Mouse (Mus musculus): Measurements from ENCODE around the gene Top3a. TPM values are rescaled to one million over a fixed set of nuclear protein-coding genes. Genes with fewer than 3 reads are reported as not detected.

Gene Top3a
- polyA plus RNA-seq, 1 experiment, result 6.9 TPM

GRCm38 (mm10) chr11:60775578-60775977 lies 1.6 kb downstream of the Top3a start:
- no peak for DNase-seq (ENCODE audit: low read depth)

GRCm38 (mm10) chr11:60774841-60775240 lies 2.3 kb downstream of the Top3a start:
- no peak for DNase-seq (ENCODE audit: low read depth)

DNA sequence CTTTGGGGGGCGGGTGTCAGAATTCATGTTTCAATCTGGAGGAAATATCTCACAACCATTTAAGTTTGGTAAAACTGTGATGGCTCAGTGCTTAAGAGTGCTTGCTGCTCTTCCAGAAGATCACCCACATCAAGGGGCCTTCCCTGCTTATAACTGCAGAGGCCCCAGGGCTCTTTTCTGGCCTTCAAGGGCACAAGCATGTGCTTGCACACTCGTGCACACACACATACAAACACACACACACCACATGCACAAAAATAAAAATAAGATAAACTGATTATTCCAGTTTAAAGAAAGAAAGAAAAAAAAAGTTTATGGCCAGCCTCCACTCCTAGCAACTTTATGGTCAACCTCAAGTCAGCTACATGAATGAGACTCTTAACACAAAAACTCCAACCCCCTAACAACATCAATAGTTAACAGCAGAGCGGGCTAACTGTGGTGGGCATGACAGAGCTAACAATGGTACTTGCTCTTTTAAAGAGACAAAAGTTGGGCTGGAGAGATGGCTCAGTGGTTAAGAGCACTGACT lies 2.9 kb downstream of the Top3a start:
- no peak for DNase-seq (ENCODE audit: low read depth)

GRCm38 (mm10) chr11:60772161-60772560 lies 5.0 kb downstream of the Top3a start:
- DNase-seq (ENCODE audit: low read depth), result no peak

- DNase-seq (ENCODE audit: low read depth), result no peak
Measured at GRCm38 (mm10) chr11:60770776-60771175, 6.4 kb downstream of the Top3a start.

GRCm38 (mm10) chr11:60769322-60769721 lies 7.8 kb downstream of the Top3a start:
- no peak for DNase-seq (ENCODE audit: low read depth)

- DNase-seq (ENCODE audit: low read depth), result no peak
Measured at GRCm38 (mm10) chr11:60766969-60767368, 10.2 kb downstream of the Top3a start.

DNA sequence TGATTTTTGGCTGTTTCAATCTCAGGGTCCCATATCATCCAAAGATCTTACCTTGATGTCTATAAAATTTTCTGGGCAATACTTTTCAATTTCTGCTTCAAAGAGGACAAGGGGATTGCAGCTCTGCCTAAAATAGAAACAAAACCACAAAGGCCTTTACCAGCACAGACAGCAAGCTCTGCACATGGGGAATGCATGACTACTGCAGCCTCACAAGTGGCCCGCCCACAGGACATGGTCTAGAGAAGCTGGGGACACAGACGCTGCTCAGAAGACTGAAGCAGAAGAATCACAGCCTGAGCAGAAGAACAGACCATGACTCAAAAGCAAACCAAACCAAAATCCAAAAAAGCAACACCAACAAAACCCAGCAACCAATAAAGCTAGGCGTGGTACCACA lies 15.5 kb downstream of the Top3a start:
- no peak for DNase-seq (ENCODE audit: low read depth)

DNA sequence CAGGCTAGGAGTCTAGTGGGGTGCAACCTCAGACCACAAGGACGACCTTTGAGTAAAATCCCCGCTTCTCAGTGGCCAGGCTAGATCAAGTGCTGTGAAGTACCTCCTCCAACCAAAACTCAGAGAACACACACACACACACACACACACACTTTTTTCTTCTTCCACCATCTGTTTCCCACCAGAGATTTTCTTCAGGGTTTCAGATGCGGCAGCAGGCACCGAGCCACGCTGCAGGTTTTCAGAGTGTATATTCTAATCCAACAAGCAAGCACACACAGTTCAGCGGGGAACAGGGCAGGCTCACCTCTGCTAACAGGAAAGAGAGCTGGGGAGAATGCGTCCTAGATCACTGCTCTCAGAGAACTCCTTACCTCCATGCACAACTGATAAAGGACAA lies 21.6 kb downstream of the Top3a start:
- DNase-seq (ENCODE audit: low read depth), result no peak

DNA sequence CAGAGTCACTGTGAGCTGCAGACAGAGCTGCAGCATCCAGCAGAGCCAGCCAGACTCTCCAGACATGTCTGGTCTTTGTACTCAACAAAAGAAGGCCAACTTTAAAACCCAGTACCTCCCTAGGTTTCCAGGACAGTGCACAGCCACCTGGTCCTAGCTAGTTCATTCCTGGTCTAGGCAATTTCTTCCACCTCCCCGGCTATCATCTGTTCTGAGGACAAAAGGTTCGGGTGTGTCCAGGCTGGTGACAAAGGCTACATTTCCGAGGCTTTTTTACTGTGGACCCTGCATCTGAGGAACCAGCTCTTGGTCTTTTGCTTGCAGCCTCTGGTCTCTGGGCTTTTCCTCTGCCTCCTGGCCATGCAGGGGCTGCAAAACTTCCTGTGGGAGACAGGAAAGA lies 36.8 kb downstream of the Top3a start:
- no peak for DNase-seq (ENCODE audit: low read depth)

- no peak for DNase-seq (ENCODE audit: low read depth)
Measured at GRCm38 (mm10) chr11:60737450-60737849, 39.7 kb downstream of the Top3a start.

- DNase-seq (ENCODE audit: low read depth), result no peak
Measured at GRCm38 (mm10) chr11:60736491-60736890, 40.7 kb downstream of the Top3a start.

GRCm38 (mm10) chr11:60735191-60735590 lies 42.0 kb downstream of the Top3a start:
- DNase-seq (ENCODE audit: low read depth), result no peak

DNA sequence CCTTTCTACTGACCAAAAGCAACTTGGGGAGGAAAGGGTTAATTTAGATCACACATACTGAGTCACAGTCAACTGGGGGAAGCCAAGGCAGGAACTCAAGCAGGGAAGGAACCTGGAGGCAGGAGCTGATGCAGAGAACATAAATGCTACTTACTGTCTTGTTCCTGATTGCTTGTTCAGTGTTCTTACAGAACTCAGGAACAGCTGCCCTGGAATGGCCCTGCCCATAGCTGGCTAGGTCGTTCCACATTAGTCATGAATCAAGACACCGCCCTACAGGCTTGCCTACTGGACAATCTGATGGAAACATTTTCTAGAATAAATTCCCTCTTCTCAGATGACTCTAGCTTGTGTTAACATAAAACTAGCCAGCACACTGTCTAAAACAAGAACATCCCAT lies 43.0 kb downstream of the Top3a start:
- no peak for DNase-seq (ENCODE audit: low read depth)

- no peak for DNase-seq (ENCODE audit: low read depth)
Measured at GRCm38 (mm10) chr11:60731251-60731650, 45.9 kb downstream of the Top3a start.

DNA sequence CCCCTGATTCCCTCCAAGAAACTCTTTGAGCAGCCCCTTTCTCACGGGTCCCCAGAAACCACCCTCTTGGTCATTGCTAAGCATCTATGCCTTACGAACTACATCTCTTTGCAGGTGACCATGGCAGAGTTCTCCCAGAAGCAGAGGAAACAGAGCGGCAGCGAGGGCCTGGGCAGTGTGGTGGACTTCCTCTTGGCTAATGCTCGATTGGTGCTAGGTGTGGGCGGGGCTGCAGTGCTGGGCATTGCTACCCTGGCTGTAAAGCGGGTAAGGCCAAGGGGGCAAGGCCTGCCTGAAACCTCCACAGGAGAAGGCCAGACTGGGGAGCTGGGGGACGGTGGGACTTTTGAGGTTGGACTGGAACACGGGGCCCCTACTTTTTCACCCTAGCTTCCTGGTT lies 47.0 kb downstream of the Top3a start:
- DNase-seq (ENCODE audit: low read depth), result no peak

DNA sequence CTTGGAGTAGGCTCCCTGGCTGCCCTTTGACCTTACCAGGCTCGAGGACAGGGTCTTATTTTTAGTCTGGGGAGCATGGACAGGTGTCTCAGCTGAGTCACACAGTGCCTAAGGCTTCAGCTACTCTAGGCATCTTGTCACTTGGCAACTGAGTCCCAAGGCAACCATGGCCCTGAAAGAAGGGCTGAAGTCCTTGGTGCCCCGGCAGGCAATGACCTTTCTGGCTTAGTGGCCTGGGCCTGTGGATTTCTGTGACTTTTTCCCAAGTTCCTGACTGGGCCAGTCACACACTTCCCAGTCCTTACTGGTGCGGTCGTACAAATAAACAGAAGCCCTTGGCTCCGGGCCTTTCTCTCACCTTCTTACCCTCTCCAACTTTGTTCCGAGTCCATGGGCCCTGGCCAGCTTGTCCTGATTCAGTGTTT lies 47.9 kb downstream of the Top3a start:
- no peak for DNase-seq (ENCODE audit: low read depth)

DNA sequence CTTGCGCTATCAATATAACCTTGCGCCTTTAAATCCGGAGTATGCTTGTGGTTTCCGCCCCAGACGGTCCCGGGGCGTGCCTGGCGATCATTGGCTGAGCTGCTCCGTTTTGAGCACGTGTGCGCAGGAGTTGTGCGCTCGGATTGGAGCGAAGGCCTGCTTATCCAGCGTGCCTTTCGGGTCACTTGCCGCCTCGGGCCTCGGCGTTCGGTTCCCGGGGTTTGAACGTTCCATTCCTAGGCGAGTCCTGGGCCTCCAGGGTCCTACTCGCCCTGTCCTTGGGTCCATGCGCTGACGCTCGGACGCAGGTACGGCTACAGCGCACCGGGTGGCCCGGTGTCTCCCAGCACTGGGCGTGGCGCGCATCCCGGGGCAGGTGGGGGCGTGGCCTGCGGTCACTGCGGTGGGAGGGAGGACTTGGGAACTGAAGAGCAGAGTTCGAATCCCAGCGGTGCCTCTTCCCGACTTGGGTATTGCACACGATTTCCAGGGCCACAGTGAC lies 48.9 kb downstream of the Top3a start, which contains the start of gene Mief2:
TSS of gene Mief2 (plus strand) at position 139 of the 502 bp plus-strand sequence.
- DNase-seq (ENCODE audit: low read depth), result peak; percentile 69

- DNase-seq (ENCODE audit: low read depth), result no peak
Measured at GRCm38 (mm10) chr11:60727392-60728140, 49.6 kb downstream of the Top3a start.

DNA sequence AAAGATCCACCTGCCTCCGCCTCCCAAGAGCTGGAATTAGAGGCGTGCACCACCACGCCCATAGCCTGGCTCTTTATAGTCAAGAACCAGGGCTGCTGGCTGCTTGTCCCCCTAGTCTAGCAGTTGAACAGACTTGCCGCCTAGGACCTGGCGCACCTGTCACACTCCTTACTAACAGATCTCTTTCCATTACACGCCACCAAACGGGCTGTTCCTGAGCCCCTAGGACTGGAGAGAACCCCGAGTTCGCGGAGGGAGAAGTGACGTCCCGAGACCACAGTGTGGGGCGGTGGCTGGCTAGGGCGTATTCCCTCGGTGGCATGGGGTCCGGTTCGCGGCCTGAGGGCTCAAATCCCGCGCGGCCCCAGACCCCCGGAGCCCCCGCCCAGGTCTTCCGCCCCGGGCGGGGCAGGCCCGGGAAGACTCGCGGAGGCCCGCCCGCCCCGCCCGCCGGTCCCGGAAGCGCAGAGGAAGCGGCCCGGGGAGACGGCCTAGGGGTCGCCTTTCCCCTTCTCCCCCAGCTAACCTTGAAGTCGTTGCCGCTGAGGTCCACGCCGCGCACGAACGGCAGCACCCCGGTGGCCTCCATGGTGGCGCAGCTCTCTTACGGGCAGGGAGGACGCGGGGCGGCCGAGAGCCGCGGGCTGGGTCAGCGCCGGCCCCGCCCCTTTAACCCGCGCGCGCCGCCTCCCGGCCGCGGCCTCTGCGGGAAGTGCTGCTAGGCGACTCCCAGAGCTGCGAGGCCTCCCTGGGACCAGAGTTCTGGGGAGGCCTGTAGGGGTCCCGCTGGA lies 50.4 kb downstream of the Top3a start, which contains the start of gene Flii:
TSS of gene Flii (minus strand) at position 663 of the 791 bp plus-strand sequence.
- no peak for DNase-seq (ENCODE audit: low read depth)

GRCm38 (mm10) chr11:60719263-60719662 lies 57.9 kb downstream of the Top3a start:
- DNase-seq (ENCODE audit: low read depth), result no peak

DNA sequence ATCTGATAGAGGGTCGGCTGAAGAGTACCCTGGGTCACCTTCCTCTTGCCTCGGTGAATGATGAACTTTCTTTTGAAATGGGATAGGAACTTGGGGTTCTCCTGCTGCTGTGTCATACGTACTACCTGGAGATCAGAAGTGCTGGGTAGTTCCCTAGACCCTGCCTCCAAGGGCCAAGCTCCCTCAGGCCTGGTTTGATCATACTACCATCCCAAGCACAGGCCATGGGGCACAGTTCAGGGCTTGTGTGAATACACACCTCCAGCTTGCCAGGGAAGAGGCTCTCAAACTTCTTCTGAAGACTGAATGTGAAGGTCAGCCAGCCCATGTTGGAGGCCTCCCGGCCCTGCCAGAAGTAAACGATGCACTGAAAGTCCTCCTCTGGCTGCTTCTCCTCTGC lies 61.3 kb downstream of the Top3a start:
- no peak for DNase-seq (ENCODE audit: low read depth)
